Mouse (Mus musculus) myocyte (in vitro differentiated cells): Measurements from ENCODE around the gene Obscn.

Experiments used
- CEBPB ChIP-seq: IDR thresholded peaks from 2 replicates; pipeline ENCODE4 v1.6.1; 2011; ENCODE audit warnings: mild to moderate bottlenecking, moderate library complexity; ENCODE audit not compliant: poor library complexity, insufficient read depth, severe bottlenecking
- MAX ChIP-seq: IDR thresholded peaks from one replicate; pipeline ENCODE4 v1.6.1; 2011; ENCODE audit warnings: low read depth, mild to moderate bottlenecking, control low read depth
- POLR2A ChIP-seq: IDR thresholded peaks from one replicate; pipeline ENCODE4 v1.6.1; 2011; ENCODE audit warnings: low read depth, mild to moderate bottlenecking, control low read depth, moderate library complexity; ENCODE audit not compliant: insufficient read length
- SRF ChIP-seq: IDR thresholded peaks from one replicate; pipeline ENCODE4 v1.6.1; 2011; ENCODE audit warnings: low read depth; ENCODE audit not compliant: control insufficient read depth, insufficient read length
- USF1 ChIP-seq: IDR thresholded peaks from one replicate; pipeline ENCODE4 v1.6.1; 2011; ENCODE audit warnings: low read depth, mild to moderate bottlenecking, control low read depth, moderate library complexity

DNA sequence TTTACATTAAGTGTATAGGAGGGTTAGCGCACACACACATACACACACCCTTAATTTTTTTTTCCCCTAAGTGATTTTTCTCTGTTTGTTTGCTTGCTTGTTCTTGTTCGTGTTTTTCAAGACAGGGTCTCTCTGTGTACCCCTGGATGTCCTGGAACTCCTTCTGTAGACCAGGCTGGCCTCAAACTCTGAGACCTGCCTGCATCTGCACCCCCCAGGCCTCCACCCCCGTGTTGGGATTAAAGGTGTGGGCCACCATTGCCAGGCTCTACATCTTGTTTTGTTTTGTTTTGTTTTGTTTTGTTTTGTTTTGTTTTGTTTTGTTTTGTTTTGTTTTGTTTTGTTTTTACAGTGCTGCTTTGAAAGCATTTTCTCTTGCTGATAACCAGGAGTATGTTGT is 188.9 kb downstream of the Obscn start:
- no peak for TF ChIP-seq POLR2A
- TF ChIP-seq SRF: no peak
- no peak for TF ChIP-seq MAX
- TF ChIP-seq USF1: no peak
- TF ChIP-seq CEBPB: no peak
